Mouse (Mus musculus): ENCODE measurements at regions not wholly inside any gene's neighbourhood (a gene's known extent, or its start where the extent isn't known, plus 50 kb on each side); places are given as distances from the start of the nearest gene placed in this dataset.

- TF ChIP-seq CTCF (IDR thresholded peaks at IDR 0.05; ENCODE audit: control insufficient read depth, insufficient read depth, low read length) (no peak), POLR2A (IDR thresholded peaks at IDR 0.05; ENCODE audit: borderline replicate concordance, control insufficient read depth, low read depth, low read length) (no peak)
These were observed 258.6 kb upstream of the Dusp10 start for GRCm38 (mm10) chr1:183754500-183754899.
